Mouse (Mus musculus) hindbrain, postnatal 0 days (tissue): ENCODE data around the gene Stk39. TPM values are rescaled to one million over a fixed set of nuclear protein-coding genes. Genes with fewer than 3 reads are reported as not detected.

Experiments used
- ATAC-seq: fragments of 200-750 bp; cut with Nextera tagmentation; 2 replicates; pipeline ENCODE4 v1.8.0; 2017; ENCODE audit warnings: mild to moderate bottlenecking, moderate TSS enrichment, moderate library complexity
- DNase-seq: peaks from one replicate; pipeline ENCODE4 v3.0.0-alpha.2; 2015; ENCODE audit warnings: low spot score
- H3K27ac ChIP-seq: fragments of 300-500 bp; sonication (generic); 2 replicates; pipeline ENCODE4 v1.5.1; 2014; ENCODE audit warnings: mild to moderate bottlenecking
- H3K27me3 ChIP-seq: fragments of 300-500 bp; sonication (generic); 2 replicates; pipeline ENCODE4 v1.6.1; 2014; ENCODE audit warnings: low read length, mixed read lengths; ENCODE audit not compliant: insufficient read depth
- H3K36me3 ChIP-seq: fragments of 300-500 bp; sonication (generic); 2 replicates; pipeline ENCODE4 v1.6.1; 2014; ENCODE audit warnings: low read length, mixed read lengths; ENCODE audit not compliant: insufficient read depth
- H3K4me1 ChIP-seq: fragments of 300-500 bp; sonication (generic); 2 replicates; pipeline ENCODE4 v1.6.1; 2014; ENCODE audit warnings: antibody characterized with exemption, low read length, mixed read lengths; ENCODE audit not compliant: insufficient read depth
- H3K4me2 ChIP-seq: fragments of 300-500 bp; sonication (generic); 2 replicates; pipeline ENCODE4 v1.6.1; 2014; ENCODE audit warnings: low read depth, mild to moderate bottlenecking, low read length, moderate library complexity, mixed read lengths
- H3K4me3 ChIP-seq: fragments of 300-500 bp; sonication (generic); 2 replicates; pipeline ENCODE4 v1.5.1; 2014; ENCODE audit warnings: low read length
- H3K9ac ChIP-seq: fragments of 300-500 bp; sonication (generic); replicated peaks from 2 replicates; pipeline ENCODE4 v1.6.1; 2014; ENCODE audit warnings: mild to moderate bottlenecking, low read length, moderate library complexity, mixed read lengths
- H3K9me3 ChIP-seq: fragments of 300-500 bp; sonication (generic); 2 replicates; pipeline ENCODE4 v1.6.1; 2016; ENCODE audit warnings: low read length, mixed read lengths
- CTCF ChIP-seq: IDR thresholded peaks from 2 replicates; pipeline ENCODE4 v1.5.1; 2016; ENCODE audit warnings: antibody characterized with exemption, control low read depth, low read depth
- WGBS: fragments of 180-500 bp; shearing (Covaris S2); extraction: QIAGEN DNeasy Blood & Tissue Kit; methylation state at CpG from one replicate; pipeline ENCODE4 v1.1.7; 2014; 5-methylcytosine and 5-hydroxymethylcytosine counted together
- polyA plus RNA-seq: library from polyadenylated mRNA; unstranded; fragments of >200 nt; fragmentation: Nextera tagmentation; extraction: Ambion mirVana; gene quantifications from 2 replicates; pipeline ENCODE4 v1.2.1, GENCODE M21; 2015
- total RNA-seq: library from RNA; depleted of rRNA; stranded (reverse); fragments of >200 nt; gene quantifications from 2 replicates; pipeline ENCODE4 v1.2.3, GENCODE M21; 2014

Stk39 gene
- total and polyA plus RNA-seq, 2 experiments from 2014 or later: 30.8 to 38.4 TPM

- Histone ChIP-seq H3K27me3 (no peaks in the 10 kb centered on the region), H3K4me2 (no peak overlapping the region), H3K9ac (no peak overlapping the region), H3K27ac (no peak overlapping the region), H3K36me3 (no peaks in the 10 kb centered on the region), H3K9me3 (no peaks in the 10 kb centered on the region), H3K4me1 (0 out of 2 replicates have a peak, but pooled peaks cover 3% of the 10 kb centered on the region), H3K4me3 (no peak overlapping the region)
- no peak for ATAC-seq
- WGBS: 75% methylated on average over 9 of the region's 9 CpGs
- DNase-seq: no peak
- TF ChIP-seq CTCF: no peak
Observed at GRCm38 (mm10) chr2:68433736-68434312, 38.2 kb downstream of the Stk39 start.

GRCm38 (mm10) chr2:68432834-68433233 lies 39.2 kb downstream of the Stk39 start:
- Histone ChIP-seq H3K4me1 (0 out of 2 replicates have a peak, but pooled peaks cover 3% of the 10 kb centered on the region), H3K4me3 (no peak overlapping the region), H3K27me3 (no peaks in the 10 kb centered on the region), H3K4me2 (no peak overlapping the region), H3K9ac (no peak overlapping the region), H3K9me3 (no peaks in the 10 kb centered on the region), H3K36me3 (no peaks in the 10 kb centered on the region), H3K27ac (no peak overlapping the region)
- ATAC-seq: no peak
- no peak for DNase-seq
- no peak for TF ChIP-seq CTCF
- 42% methylated on average over 4 of the region's 4 CpGs for WGBS

- TF ChIP-seq CTCF: no peak
- Histone ChIP-seq H3K4me3 (no peak overlapping the region), H3K9me3 (no peaks in the 10 kb centered on the region), H3K27ac (no peak overlapping the region), H3K27me3 (no peaks in the 10 kb centered on the region), H3K36me3 (no peaks in the 10 kb centered on the region), H3K4me1 (0 out of 2 replicates have a peak, but pooled peaks cover 3% of the 10 kb centered on the region), H3K9ac (no peak overlapping the region), H3K4me2 (no peak overlapping the region)
- no peak for ATAC-seq
- WGBS: 86% methylated on average over 14 of the region's 14 CpGs
- no peak for DNase-seq
Observed at GRCm38 (mm10) chr2:68431024-68431962, 40.8 kb downstream of the Stk39 start.

GRCm38 (mm10) chr2:68430493-68430892 lies 41.6 kb downstream of the Stk39 start:
- ATAC-seq (no peak), DNase-seq (no peak)
- no peak overlapping the region for H3K27ac ChIP-seq
- H3K9ac ChIP-seq: no peak overlapping the region
- 0 out of 2 replicates have a peak, but pooled peaks cover 3% of the 10 kb centered on the region for H3K4me1 ChIP-seq
- H3K4me2 ChIP-seq: no peak overlapping the region
- peak; percentile 41; the same call in 1 of the 2 replicates for TF ChIP-seq CTCF
- no peak overlapping the region for H3K4me3 ChIP-seq
- WGBS: 88% methylated on average over 5 of the region's 5 CpGs
- H3K36me3 ChIP-seq: no peaks in the 10 kb centered on the region
- H3K27me3 ChIP-seq: no peaks in the 10 kb centered on the region
- H3K9me3 ChIP-seq: no peaks in the 10 kb centered on the region

GRCm38 (mm10) chr2:68429436-68429835 lies 42.6 kb downstream of the Stk39 start:
- no peak for TF ChIP-seq CTCF
- no peaks in the 10 kb centered on the region for H3K36me3 ChIP-seq
- H3K27ac ChIP-seq: no peak overlapping the region
- DNase-seq (no peak), ATAC-seq (no peak)
- no peak overlapping the region for H3K4me3 ChIP-seq
- 87% methylated on average over 4 of the region's 4 CpGs for WGBS
- H3K9ac ChIP-seq: no peak overlapping the region
- no peak overlapping the region for H3K4me2 ChIP-seq
- no peaks in the 10 kb centered on the region for H3K9me3 ChIP-seq
- H3K4me1 ChIP-seq: 0 out of 2 replicates have a peak, but pooled peaks cover 3% of the 10 kb centered on the region
- no peaks in the 10 kb centered on the region for H3K27me3 ChIP-seq

GRCm38 (mm10) chr2:68426977-68427577 lies 45.0 kb downstream of the Stk39 start:
- H3K27ac ChIP-seq: no peak overlapping the region
- no peak overlapping the region for H3K9ac ChIP-seq
- H3K4me3 ChIP-seq: no peak overlapping the region
- no peaks in the 10 kb centered on the region for H3K9me3 ChIP-seq
- no peaks in the 10 kb centered on the region for H3K4me1 ChIP-seq
- no peak overlapping the region for H3K4me2 ChIP-seq
- ATAC-seq (no peak), DNase-seq (no peak)
- H3K27me3 ChIP-seq: no peaks in the 10 kb centered on the region
- TF ChIP-seq CTCF: no peak
- 53% methylated on average over 5 of the region's 5 CpGs for WGBS
- H3K36me3 ChIP-seq: no peaks in the 10 kb centered on the region
